Mouse (Mus musculus): ENCODE measurements at regions not wholly inside any gene's neighbourhood (a gene's known extent, or its start where the extent isn't known, plus 50 kb on each side); places are given as distances from the start of the nearest gene placed in this dataset.

GRCm38 (mm10) chr8:104027161-104027821, 74.1 kb upstream of the Cdh5 start:
- in situ Hi-C loops (cut with MboI, MseI) = no loop called here

GRCm38 (mm10) chr8:104028626-104029025, 72.8 kb upstream of the Cdh5 start:
- in situ Hi-C loops (cut with MboI, MseI) = no loop called here

GRCm38 (mm10) chr8:104032179-104032578, 69.2 kb upstream of the Cdh5 start:
- in situ Hi-C loops (cut with MboI, MseI) = no loop called here

- in situ Hi-C loops (cut with MboI, MseI) = no loop called here
These were observed 68.3 kb upstream of the Cdh5 start for GRCm38 (mm10) chr8:104033148-104033547.

- in situ Hi-C loops (cut with MboI, MseI) = no loop called here
These were observed 67.1 kb upstream of the Cdh5 start for GRCm38 (mm10) chr8:104034286-104034685.

GRCm38 (mm10) chr8:104036580-104037477, 64.6 kb upstream of the Cdh5 start:
- in situ Hi-C loops (cut with MboI, MseI) = no loop called here

GRCm38 (mm10) chr8:104037611-104038010, 63.8 kb upstream of the Cdh5 start:
- in situ Hi-C loops (cut with MboI, MseI) = no loop called here

- in situ Hi-C loops (cut with MboI, MseI) = no loop called here
These were observed 61.9 kb upstream of the Cdh5 start for GRCm38 (mm10) chr8:104039526-104039925.

GRCm38 (mm10) chr8:104041522-104041921, 59.9 kb upstream of the Cdh5 start:
- in situ Hi-C loops (cut with MboI, MseI) = no loop called here

GRCm38 (mm10) chr8:104042434-104042833, 59.0 kb upstream of the Cdh5 start:
- in situ Hi-C loops (cut with MboI, MseI) = no loop called here

- in situ Hi-C loops (cut with MboI, MseI) = no loop called here
These were observed 53.4 kb upstream of the Cdh5 start for GRCm38 (mm10) chr8:104048037-104048436.

- in situ Hi-C loops (cut with MboI, MseI) = no loop called here
These were observed 52.2 kb upstream of the Cdh5 start for GRCm38 (mm10) chr8:104049181-104049580.

GRCm38 (mm10) chr8:104050694-104051539, 50.5 kb upstream of the Cdh5 start:
- in situ Hi-C loops (cut with MboI, MseI) = no loop called here

- in situ Hi-C loops (cut with MboI, MseI) = no loop called here
These were observed 49.9 kb upstream of the Cdh5 start for GRCm38 (mm10) chr8:104051540-104051882.

Measured in regulatory T cell (primary cell).